Mouse (Mus musculus): ENCODE measurements at regions not wholly inside any gene's neighbourhood (a gene's known extent, or its start where the extent isn't known, plus 50 kb on each side); places are given as distances from the start of the nearest gene placed in this dataset.

DNA sequence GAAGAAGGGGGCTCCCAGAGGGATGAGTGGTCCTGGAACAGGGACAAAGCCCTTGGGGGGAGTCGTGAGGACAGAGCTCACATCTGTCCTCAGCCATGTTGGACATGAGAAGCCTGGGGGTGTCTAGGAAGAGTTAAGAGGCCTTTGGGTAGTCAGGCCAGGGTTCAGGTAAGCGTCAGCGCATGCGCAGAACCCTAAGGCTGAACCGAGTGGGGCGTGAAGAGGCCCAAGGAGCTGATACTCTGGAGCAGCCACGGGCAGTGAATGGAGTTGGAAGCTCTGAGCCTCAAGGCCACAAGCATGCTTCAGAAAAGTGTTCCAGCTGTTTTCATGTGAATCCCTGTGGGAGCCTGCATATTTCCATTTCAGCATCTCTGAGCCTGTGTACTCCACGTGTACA lies 93.5 kb upstream of the Nkx1-1 start:
- TF ChIP-seq ZNF384 (IDR thresholded peaks at IDR 0.05; ENCODE audit: low read depth, low read length) = no peak
- TF ChIP-seq HCFC1 (IDR thresholded peaks at IDR 0.05; ENCODE audit: borderline replicate concordance, insufficient read depth, low read length) = no peak
- TF ChIP-seq CHD2 (IDR thresholded peaks at IDR 0.05; ENCODE audit: low read depth, low read length) = no peak
- TF ChIP-seq MAFK (IDR thresholded peaks at IDR 0.05; ENCODE audit: insufficient read depth, low read depth, low read length) = no peak
- no peak for TF ChIP-seq ZC3H11A (IDR thresholded peaks at IDR 0.05; ENCODE audit: borderline replicate concordance, low read depth, low read length)
